Mouse (Mus musculus): ENCODE measurements at regions not wholly inside any gene's neighbourhood (a gene's known extent, or its start where the extent isn't known, plus 50 kb on each side); places are given as distances from the start of the nearest gene placed in this dataset.
A peak's percentile ranks its signal among the peaks of the same experiment; 100 is the strongest.

- no peak overlapping the region for H3K27ac ChIP-seq
- DNase-seq (ENCODE audit: extremely low spot score in 1 of 2, low spot score in 2 of 2), result no peak
- peak; percentile 41 for TF ChIP-seq CTCF (IDR thresholded peaks at IDR 0.05)
- H3K4me3 ChIP-seq, result no peak overlapping the region
- intact Hi-C loops (cut with DNase I), result loop anchor here (10.0 kb wide), 1 partner anchor 1180 kb away; no protein-coding TSS in a partner anchor
Measured at GRCm38 (mm10) chr1:187454431-187454830, 154.2 kb upstream of the Esrrg start.

GRCm38 (mm10) chr1:187484821-187485220 is 123.8 kb upstream of the Esrrg start:
- H3K27ac ChIP-seq, result no peak overlapping the region
- no peak for DNase-seq (ENCODE audit: extremely low spot score in 1 of 2, low spot score in 2 of 2)
- intact Hi-C loops (cut with DNase I), result no loop called here
- no peak for TF ChIP-seq CTCF (IDR thresholded peaks at IDR 0.05)
- H3K4me3 ChIP-seq, result no peak overlapping the region

GRCm38 (mm10) chr1:187487948-187488690 is 120.5 kb upstream of the Esrrg start:
- Histone ChIP-seq H3K4me3 (no peak overlapping the region), H3K27ac (no peak overlapping the region)
- intact Hi-C loops (cut with DNase I), result no loop called here
- no peak for DNase-seq (ENCODE audit: extremely low spot score in 1 of 2, low spot score in 2 of 2)
- no peak for TF ChIP-seq CTCF (IDR thresholded peaks at IDR 0.05)

GRCm38 (mm10) chr1:187489452-187489851 is 119.1 kb upstream of the Esrrg start:
- no peak for DNase-seq (ENCODE audit: extremely low spot score in 1 of 2, low spot score in 2 of 2)
- H3K27ac ChIP-seq, result no peak overlapping the region
- no peak for TF ChIP-seq CTCF (IDR thresholded peaks at IDR 0.05)
- intact Hi-C loops (cut with DNase I), result no loop called here
- H3K4me3 ChIP-seq, result no peak overlapping the region

- TF ChIP-seq CTCF (IDR thresholded peaks at IDR 0.05), result no peak
- H3K27ac ChIP-seq, result no peak overlapping the region
- intact Hi-C loops (cut with DNase I), result no loop called here
- H3K4me3 ChIP-seq, result no peak overlapping the region
- no peak for DNase-seq (ENCODE audit: extremely low spot score in 1 of 2, low spot score in 2 of 2)
Measured at GRCm38 (mm10) chr1:187505368-187505767, 103.2 kb upstream of the Esrrg start.

DNA sequence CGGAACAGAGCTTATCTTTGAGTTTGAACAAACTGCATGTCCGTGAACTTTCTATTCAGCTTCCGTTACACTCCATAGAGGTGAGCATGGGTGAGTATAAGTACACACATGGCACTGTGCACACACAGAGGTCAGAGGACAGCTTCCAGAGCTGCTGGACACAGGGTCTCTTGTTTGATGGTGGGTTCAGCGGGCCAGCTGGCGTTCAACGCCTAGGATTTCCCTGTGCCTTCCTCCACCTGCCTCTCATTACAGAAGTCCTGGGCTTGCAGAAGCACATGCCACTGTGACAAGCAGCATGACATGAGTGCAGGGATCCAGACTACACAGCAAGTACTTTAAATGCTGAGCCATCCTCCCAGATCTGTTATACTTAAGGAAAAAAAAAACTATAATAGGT is 101.4 kb upstream of the Esrrg start:
- Histone ChIP-seq H3K27ac (no peak overlapping the region), H3K4me3 (no peak overlapping the region)
- TF ChIP-seq CTCF (IDR thresholded peaks at IDR 0.05), result no peak
- DNase-seq (ENCODE audit: extremely low spot score in 1 of 2, low spot score in 2 of 2), result no peak
- intact Hi-C loops (cut with DNase I), result no loop called here

DNA sequence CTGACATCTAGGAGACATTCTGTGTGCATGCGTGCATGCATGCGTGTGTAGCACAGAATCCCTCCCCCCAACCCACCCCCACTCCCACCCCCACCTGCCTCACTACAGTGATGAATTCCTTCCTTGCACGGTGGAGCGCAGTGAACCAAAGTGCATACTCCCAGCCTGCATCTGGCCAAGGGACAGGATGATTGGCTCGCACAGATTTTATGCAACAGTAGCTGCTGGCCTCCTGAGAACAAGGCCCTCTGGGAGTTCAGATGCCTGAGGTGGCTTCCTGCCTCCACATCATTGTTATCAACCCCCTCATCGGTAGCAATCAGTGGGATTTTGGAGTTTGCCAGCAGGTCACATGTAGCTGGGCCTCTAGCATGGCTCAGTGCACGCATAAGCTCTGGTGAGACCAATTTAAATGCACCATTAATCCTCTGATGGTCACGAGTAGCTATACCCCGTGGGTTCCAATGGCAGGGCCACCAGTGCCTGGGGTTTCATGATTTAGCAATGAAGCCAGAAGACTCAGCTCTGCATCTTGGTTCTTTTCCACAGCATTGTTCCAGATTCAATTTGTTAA is 77.2 kb upstream of the Esrrg start:
- Histone ChIP-seq H3K27ac (no peak overlapping the region), H3K4me3 (no peak overlapping the region)
- intact Hi-C loops (cut with DNase I), result no loop called here
- no peak for DNase-seq (ENCODE audit: extremely low spot score in 1 of 2, low spot score in 2 of 2)
- no peak for TF ChIP-seq CTCF (IDR thresholded peaks at IDR 0.05)

GRCm38 (mm10) chr1:187536263-187536662 is 72.3 kb upstream of the Esrrg start:
- Histone ChIP-seq H3K4me3 (no peak overlapping the region), H3K27ac (no peak overlapping the region)
- intact Hi-C loops (cut with DNase I), result no loop called here
- DNase-seq (ENCODE audit: extremely low spot score in 1 of 2, low spot score in 2 of 2), result no peak
- TF ChIP-seq CTCF (IDR thresholded peaks at IDR 0.05), result no peak

DNA sequence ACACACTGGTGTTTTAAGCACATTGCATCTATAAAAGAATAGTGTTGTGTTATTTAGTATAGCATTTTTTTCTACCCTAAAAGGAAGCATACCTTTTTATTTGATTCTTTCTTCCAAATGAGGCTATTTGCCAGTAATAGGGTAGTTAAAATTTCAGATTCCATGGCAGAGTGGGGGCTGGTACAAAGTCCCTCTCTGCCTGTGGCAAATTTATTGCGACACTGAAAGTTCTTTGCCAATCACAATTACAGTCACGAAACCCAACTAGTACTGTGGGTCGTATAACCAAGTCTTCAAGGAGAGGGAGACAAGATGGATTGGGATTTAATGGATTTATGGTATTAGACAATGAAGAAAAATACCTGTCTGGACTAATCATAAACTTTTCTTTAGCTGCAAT is 51.9 kb upstream of the Esrrg start:
- DNase-seq (ENCODE audit: extremely low spot score in 1 of 2, low spot score in 2 of 2), result no peak
- Histone ChIP-seq H3K4me3 (no peak overlapping the region), H3K27ac (no peak overlapping the region)
- intact Hi-C loops (cut with DNase I), result no loop called here
- TF ChIP-seq CTCF (IDR thresholded peaks at IDR 0.05), result no peak
